Mouse (Mus musculus): ENCODE measurements around the gene Hmcn2. TPM values are rescaled to one million over a fixed set of nuclear protein-coding genes. Genes with fewer than 3 reads are reported as not detected.

Hmcn2 gene
- polyA plus RNA-seq (2015; fragmentation: Nextera tagmentation; extraction: Ambion mirVana) = 4.1 and 4.7 TPM in 2 replicates

- Histone ChIP-seq H3K9ac (ENCODE audit: low read depth, low read length) (peak within 1 kb of the TSS; percentile 53), H3K4me3 (ENCODE audit: low read length) (peak within 1 kb of the TSS; percentile 40), H3K9me3 (ENCODE audit: control insufficient read depth, low read length) (no peaks in the 10 kb centered on the region), H3K4me1 (ENCODE audit: control insufficient read depth, insufficient read depth, low read length) (no peaks in the 10 kb centered on the region), H3K27me3 (replicated peaks; ENCODE audit: control insufficient read depth, insufficient read depth, low read length) (peaks cover 35% of the 10 kb centered on the region), H3K27ac (ENCODE audit: low read length) (no peak within 1 kb of the TSS), H3K36me3 (ENCODE audit: control insufficient read depth, insufficient read depth, low read length) (no peaks in the 10 kb centered on the region), H3K4me2 (ENCODE audit: low read depth, low read length) (peak within 1 kb of the TSS; percentile 42)
- ATAC-seq = no peak
- 1% methylated on average over 33 of the region's 33 CpGs for WGBS
These were observed at the start of gene Hmcn2 for GRCm38 (mm10) chr2:31314007-31314465. TSS of gene Hmcn2 (plus strand) at chr2:31314415.

- H3K9ac ChIP-seq (ENCODE audit: low read depth, low read length) = no peak overlapping the region
- no peak for ATAC-seq
- WGBS = 54% methylated on average over 6 of the region's 6 CpGs
- H3K4me3 ChIP-seq (ENCODE audit: low read length) = no peak overlapping the region
- H3K27me3 ChIP-seq (replicated peaks; ENCODE audit: control insufficient read depth, insufficient read depth, low read length) = no peaks in the 10 kb centered on the region
- no peaks in the 10 kb centered on the region for H3K9me3 ChIP-seq (ENCODE audit: control insufficient read depth, low read length)
- H3K4me2 ChIP-seq (ENCODE audit: low read depth, low read length) = no peak overlapping the region
- H3K4me1 ChIP-seq (ENCODE audit: control insufficient read depth, insufficient read depth, low read length) = peaks cover 30% of the 10 kb centered on the region
- no peak overlapping the region for H3K27ac ChIP-seq (ENCODE audit: low read length)
- no peaks in the 10 kb centered on the region for H3K36me3 ChIP-seq (ENCODE audit: control insufficient read depth, insufficient read depth, low read length)
These were observed 46.8 kb upstream of the Hmcn2 start for GRCm38 (mm10) chr2:31267447-31267846.

- H3K27ac ChIP-seq (ENCODE audit: low read length) = no peak overlapping the region
- WGBS = 46% methylated on average over 5 of the region's 5 CpGs
- no peak overlapping the region for H3K9ac ChIP-seq (ENCODE audit: low read depth, low read length)
- no peaks in the 10 kb centered on the region for H3K9me3 ChIP-seq (ENCODE audit: control insufficient read depth, low read length)
- ATAC-seq = no peak
- no peaks in the 10 kb centered on the region for H3K36me3 ChIP-seq (ENCODE audit: control insufficient read depth, insufficient read depth, low read length)
- H3K4me2 ChIP-seq (ENCODE audit: low read depth, low read length) = no peak overlapping the region
- peaks cover 19% of the 10 kb centered on the region for H3K4me1 ChIP-seq (ENCODE audit: control insufficient read depth, insufficient read depth, low read length)
- H3K4me3 ChIP-seq (ENCODE audit: low read length) = no peak overlapping the region
- H3K27me3 ChIP-seq (replicated peaks; ENCODE audit: control insufficient read depth, insufficient read depth, low read length) = no peaks in the 10 kb centered on the region
These were observed 45.6 kb upstream of the Hmcn2 start for GRCm38 (mm10) chr2:31268631-31269030.

- H3K9ac ChIP-seq (ENCODE audit: low read depth, low read length) = no peak overlapping the region
- H3K4me3 ChIP-seq (ENCODE audit: low read length) = no peak overlapping the region
- WGBS = 94% methylated on average over 6 of the region's 6 CpGs
- H3K9me3 ChIP-seq (ENCODE audit: control insufficient read depth, low read length) = no peaks in the 10 kb centered on the region
- H3K27ac ChIP-seq (ENCODE audit: low read length) = no peak overlapping the region
- no peaks in the 10 kb centered on the region for H3K36me3 ChIP-seq (ENCODE audit: control insufficient read depth, insufficient read depth, low read length)
- peaks cover 14% of the 10 kb centered on the region for H3K4me1 ChIP-seq (ENCODE audit: control insufficient read depth, insufficient read depth, low read length)
- H3K27me3 ChIP-seq (replicated peaks; ENCODE audit: control insufficient read depth, insufficient read depth, low read length) = no peaks in the 10 kb centered on the region
- ATAC-seq = no peak
- no peak overlapping the region for H3K4me2 ChIP-seq (ENCODE audit: low read depth, low read length)
These were observed 45.0 kb upstream of the Hmcn2 start for GRCm38 (mm10) chr2:31269188-31269587.

GRCm38 (mm10) chr2:31269847-31270246, 44.4 kb upstream of the Hmcn2 start:
- Histone ChIP-seq H3K27me3 (replicated peaks; ENCODE audit: control insufficient read depth, insufficient read depth, low read length) (no peaks in the 10 kb centered on the region), H3K4me3 (ENCODE audit: low read length) (no peak overlapping the region), H3K9me3 (ENCODE audit: control insufficient read depth, low read length) (no peaks in the 10 kb centered on the region), H3K27ac (ENCODE audit: low read length) (no peak overlapping the region), H3K36me3 (ENCODE audit: control insufficient read depth, insufficient read depth, low read length) (no peaks in the 10 kb centered on the region), H3K4me2 (ENCODE audit: low read depth, low read length) (no peak overlapping the region), H3K9ac (ENCODE audit: low read depth, low read length) (no peak overlapping the region), H3K4me1 (ENCODE audit: control insufficient read depth, insufficient read depth, low read length) (peaks cover 7% of the 10 kb centered on the region)
- 91% methylated on average over 10 of the region's 10 CpGs for WGBS
- no peak for ATAC-seq

- H3K4me1 ChIP-seq (ENCODE audit: control insufficient read depth, insufficient read depth, low read length) = peaks cover 4% of the 10 kb centered on the region; the same call in 1 of the 2 replicates
- no peak overlapping the region for H3K4me3 ChIP-seq (ENCODE audit: low read length)
- H3K36me3 ChIP-seq (ENCODE audit: control insufficient read depth, insufficient read depth, low read length) = no peaks in the 10 kb centered on the region
- no peaks in the 10 kb centered on the region for H3K27me3 ChIP-seq (replicated peaks; ENCODE audit: control insufficient read depth, insufficient read depth, low read length)
- H3K27ac ChIP-seq (ENCODE audit: low read length) = no peak overlapping the region
- no peak overlapping the region for H3K9ac ChIP-seq (ENCODE audit: low read depth, low read length)
- 90% methylated on average over 8 of the region's 8 CpGs for WGBS
- no peak for ATAC-seq
- H3K9me3 ChIP-seq (ENCODE audit: control insufficient read depth, low read length) = no peaks in the 10 kb centered on the region
- no peak overlapping the region for H3K4me2 ChIP-seq (ENCODE audit: low read depth, low read length)
These were observed 43.7 kb upstream of the Hmcn2 start for GRCm38 (mm10) chr2:31270470-31270869.

GRCm38 (mm10) chr2:31271071-31271470, 43.1 kb upstream of the Hmcn2 start:
- Histone ChIP-seq H3K27me3 (replicated peaks; ENCODE audit: control insufficient read depth, insufficient read depth, low read length) (no peaks in the 10 kb centered on the region), H3K9me3 (ENCODE audit: control insufficient read depth, low read length) (no peaks in the 10 kb centered on the region), H3K4me2 (ENCODE audit: low read depth, low read length) (no peak overlapping the region), H3K9ac (ENCODE audit: low read depth, low read length) (no peak overlapping the region), H3K36me3 (ENCODE audit: control insufficient read depth, insufficient read depth, low read length) (no peaks in the 10 kb centered on the region; the same call in 1 of the 2 replicates), H3K27ac (ENCODE audit: low read length) (no peak overlapping the region), H3K4me3 (ENCODE audit: low read length) (no peak overlapping the region), H3K4me1 (ENCODE audit: control insufficient read depth, insufficient read depth, low read length) (no peaks in the 10 kb centered on the region)
- 89% methylated on average over 1 of the region's 1 CpGs for WGBS
- ATAC-seq = no peak

GRCm38 (mm10) chr2:31274993-31275392, 39.2 kb upstream of the Hmcn2 start:
- H3K9me3 ChIP-seq (ENCODE audit: control insufficient read depth, low read length) = no peaks in the 10 kb centered on the region
- no peak overlapping the region for H3K27ac ChIP-seq (ENCODE audit: low read length)
- WGBS = 86% methylated on average over 6 of the region's 6 CpGs
- H3K36me3 ChIP-seq (ENCODE audit: control insufficient read depth, insufficient read depth, low read length) = no peaks in the 10 kb centered on the region; the same call in 1 of the 2 replicates
- no peaks in the 10 kb centered on the region for H3K27me3 ChIP-seq (replicated peaks; ENCODE audit: control insufficient read depth, insufficient read depth, low read length)
- ATAC-seq = no peak
- no peak overlapping the region for H3K9ac ChIP-seq (ENCODE audit: low read depth, low read length)
- no peak overlapping the region for H3K4me2 ChIP-seq (ENCODE audit: low read depth, low read length)
- no peak overlapping the region for H3K4me3 ChIP-seq (ENCODE audit: low read length)
- no peaks in the 10 kb centered on the region for H3K4me1 ChIP-seq (ENCODE audit: control insufficient read depth, insufficient read depth, low read length)

- no peaks in the 10 kb centered on the region for H3K4me1 ChIP-seq (ENCODE audit: control insufficient read depth, insufficient read depth, low read length)
- WGBS = 73% methylated on average over 6 of the region's 6 CpGs
- no peak overlapping the region for H3K4me2 ChIP-seq (ENCODE audit: low read depth, low read length)
- no peaks in the 10 kb centered on the region for H3K27me3 ChIP-seq (replicated peaks; ENCODE audit: control insufficient read depth, insufficient read depth, low read length)
- no peak for ATAC-seq
- H3K27ac ChIP-seq (ENCODE audit: low read length) = no peak overlapping the region
- H3K9ac ChIP-seq (ENCODE audit: low read depth, low read length) = no peak overlapping the region
- peaks cover 8% of the 10 kb centered on the region; the same call in 1 of the 2 replicates for H3K36me3 ChIP-seq (ENCODE audit: control insufficient read depth, insufficient read depth, low read length)
- no peaks in the 10 kb centered on the region for H3K9me3 ChIP-seq (ENCODE audit: control insufficient read depth, low read length)
- H3K4me3 ChIP-seq (ENCODE audit: low read length) = no peak overlapping the region
These were observed 36.4 kb upstream of the Hmcn2 start for GRCm38 (mm10) chr2:31277810-31278209.

GRCm38 (mm10) chr2:31278483-31278882, 35.7 kb upstream of the Hmcn2 start:
- no peaks in the 10 kb centered on the region for H3K9me3 ChIP-seq (ENCODE audit: control insufficient read depth, low read length)
- no peak for ATAC-seq
- no peaks in the 10 kb centered on the region for H3K27me3 ChIP-seq (replicated peaks; ENCODE audit: control insufficient read depth, insufficient read depth, low read length)
- no peaks in the 10 kb centered on the region for H3K4me1 ChIP-seq (ENCODE audit: control insufficient read depth, insufficient read depth, low read length)
- H3K4me2 ChIP-seq (ENCODE audit: low read depth, low read length) = no peak overlapping the region
- peaks cover 8% of the 10 kb centered on the region; the same call in 1 of the 2 replicates for H3K36me3 ChIP-seq (ENCODE audit: control insufficient read depth, insufficient read depth, low read length)
- H3K4me3 ChIP-seq (ENCODE audit: low read length) = no peak overlapping the region
- H3K27ac ChIP-seq (ENCODE audit: low read length) = no peak overlapping the region
- 71% methylated on average over 5 of the region's 5 CpGs for WGBS
- no peak overlapping the region for H3K9ac ChIP-seq (ENCODE audit: low read depth, low read length)
